Mouse (Mus musculus): ENCODE measurements around the gene Chid1.
"Not testable (repeated sequence)": the region's sequence is repeated elsewhere in the genome, so short reads cannot be mapped to it uniquely, and the experiment has no call there.

Gene Chid1

DNA sequence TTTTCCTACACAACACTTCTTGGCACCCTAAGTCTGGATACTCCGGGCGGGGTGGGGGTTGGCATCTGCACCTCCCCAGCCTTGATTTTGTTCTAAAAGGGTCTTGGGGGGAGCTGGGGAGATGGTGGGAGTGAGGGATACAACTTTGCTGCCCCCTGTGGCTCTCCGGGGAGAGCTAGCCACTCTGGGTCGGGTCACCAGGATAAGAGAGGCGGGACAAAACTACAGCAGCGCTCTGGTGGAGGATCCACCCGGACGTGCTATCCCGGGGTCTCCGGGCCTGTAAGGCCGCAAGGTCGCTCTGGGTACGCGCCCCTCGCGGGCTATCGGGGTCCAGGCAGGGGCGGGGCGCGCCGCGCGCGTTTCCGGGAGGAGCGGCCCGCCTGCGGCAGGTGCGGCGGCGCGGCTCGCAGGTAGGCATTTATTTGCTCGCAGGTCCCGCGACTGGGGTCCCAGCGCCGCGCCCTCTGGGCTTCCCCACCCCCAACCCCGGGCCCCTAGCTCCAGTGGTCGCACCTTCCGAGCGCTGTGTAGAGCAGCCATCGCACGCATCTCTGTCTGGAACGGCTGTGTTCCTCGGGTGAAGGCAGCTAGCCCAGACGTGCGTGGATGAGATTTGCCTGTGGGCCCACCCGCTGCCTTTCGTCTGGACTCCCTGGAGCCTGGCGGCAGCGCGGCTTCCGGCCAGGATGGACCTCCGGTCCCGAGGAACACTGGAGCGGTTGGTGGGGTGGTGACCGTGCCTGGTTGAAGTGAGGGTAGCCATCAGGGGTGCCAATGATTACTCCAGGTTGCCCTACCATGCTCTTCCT is 77.9 kb downstream of the Chid1 start:
- no peak for DNase-seq (ENCODE audit: low read depth, low spot score)

DNA sequence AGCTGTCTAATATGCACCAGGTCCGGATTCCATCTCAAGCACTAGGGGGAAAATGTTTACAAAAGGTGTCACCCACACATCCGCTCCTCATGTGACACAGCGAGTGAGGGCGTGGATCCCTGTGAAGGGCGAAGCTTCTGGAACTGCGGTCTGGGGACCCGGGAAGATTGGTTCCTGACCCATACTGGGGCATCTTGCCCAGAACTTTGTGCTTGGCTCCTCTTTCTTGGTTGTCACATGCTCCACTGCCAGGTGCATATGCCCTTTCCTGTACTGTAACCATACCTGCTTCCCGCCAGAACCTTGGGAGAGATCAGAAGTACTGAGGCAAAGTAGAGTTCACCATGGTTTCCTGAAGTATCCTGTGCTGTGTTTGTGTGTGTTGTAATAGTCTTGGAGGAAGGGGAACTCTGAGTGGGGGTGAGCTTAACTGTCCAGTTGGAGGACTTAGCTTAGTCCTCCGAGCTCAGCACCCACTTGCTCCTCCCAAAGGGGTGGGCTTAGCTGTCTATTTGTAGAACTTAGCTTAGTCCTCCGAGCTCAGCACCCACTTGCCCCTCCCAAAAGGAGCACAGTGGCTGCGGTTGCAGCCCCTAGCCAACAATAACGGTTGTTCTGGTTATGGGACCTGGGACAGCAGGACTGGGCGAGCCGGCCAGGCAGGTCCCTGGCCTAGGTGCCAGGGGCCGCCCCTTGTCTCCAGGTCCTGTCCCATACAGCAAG is 79.1 kb downstream of the Chid1 start, which contains the start of gene Cracr2b:
Gene Cracr2b (plus strand): TSS at position 704 of the 723 bp plus-strand sequence.
- no peak for DNase-seq (ENCODE audit: low read depth, low spot score)

DNA sequence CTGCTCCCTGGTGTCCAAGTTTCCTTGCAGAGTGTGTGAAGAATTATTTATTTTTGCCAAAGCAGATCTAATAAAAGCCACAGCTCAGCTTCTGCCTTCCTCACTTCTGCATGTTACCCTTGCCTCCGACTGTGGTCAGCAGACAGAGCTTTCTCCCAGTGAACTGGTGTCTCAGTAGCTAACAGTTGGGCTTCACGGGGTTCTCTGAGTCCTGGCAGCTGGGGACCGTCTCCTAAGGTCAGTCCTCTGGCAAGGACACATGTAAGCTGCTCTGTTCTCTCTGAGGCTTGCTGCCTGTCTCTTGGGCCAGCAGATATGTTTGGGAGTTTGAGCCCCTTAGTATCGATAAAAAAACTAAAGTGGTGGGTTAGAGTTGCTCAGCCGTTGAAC is 79.7 kb downstream of the Chid1 start:
- no peak for DNase-seq (ENCODE audit: low read depth, low spot score)

DNA sequence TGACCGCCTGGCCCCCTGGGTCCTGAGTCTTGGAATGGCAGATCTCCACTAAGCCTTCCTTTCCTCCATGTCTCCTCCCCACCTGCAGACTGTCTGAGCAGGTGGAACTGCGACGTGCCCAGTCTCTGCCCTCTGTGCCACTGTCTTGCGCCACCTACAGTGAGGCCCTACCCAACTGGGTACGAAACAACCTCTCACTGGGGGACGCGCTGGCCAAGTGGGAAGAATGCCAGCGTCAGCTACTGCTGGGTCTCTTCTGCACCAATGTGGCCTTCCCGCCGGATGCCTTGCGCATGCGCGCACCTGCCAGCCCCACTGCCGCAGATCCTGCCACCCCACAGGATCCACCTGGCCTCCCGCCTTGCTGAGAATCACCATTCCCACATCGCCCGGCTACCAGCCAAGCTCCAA is 80.4 kb downstream of the Chid1 start:
- no peak for DNase-seq (ENCODE audit: low read depth, low spot score)

DNA sequence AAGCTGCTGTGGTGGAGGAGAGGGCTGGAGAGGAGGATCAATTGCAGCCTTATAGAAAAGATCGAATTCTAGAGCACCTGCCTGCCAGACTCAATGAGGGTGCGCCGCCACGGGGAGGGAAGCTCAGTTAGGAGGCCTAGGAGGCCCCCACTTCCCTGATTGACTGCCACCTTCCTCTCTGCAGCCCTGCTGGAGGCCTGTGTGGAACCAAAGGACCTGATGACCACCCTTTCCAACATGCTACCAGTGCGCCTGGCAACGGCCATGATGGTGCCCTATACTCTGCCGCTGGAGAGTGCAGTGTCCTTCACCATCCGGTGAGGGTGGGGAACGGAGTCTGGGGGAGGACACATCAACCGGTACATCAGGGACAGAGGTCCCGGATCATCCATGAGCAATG is 81.0 kb downstream of the Chid1 start:
- DNase-seq (ENCODE audit: low read depth, low spot score), result no peak

DNA sequence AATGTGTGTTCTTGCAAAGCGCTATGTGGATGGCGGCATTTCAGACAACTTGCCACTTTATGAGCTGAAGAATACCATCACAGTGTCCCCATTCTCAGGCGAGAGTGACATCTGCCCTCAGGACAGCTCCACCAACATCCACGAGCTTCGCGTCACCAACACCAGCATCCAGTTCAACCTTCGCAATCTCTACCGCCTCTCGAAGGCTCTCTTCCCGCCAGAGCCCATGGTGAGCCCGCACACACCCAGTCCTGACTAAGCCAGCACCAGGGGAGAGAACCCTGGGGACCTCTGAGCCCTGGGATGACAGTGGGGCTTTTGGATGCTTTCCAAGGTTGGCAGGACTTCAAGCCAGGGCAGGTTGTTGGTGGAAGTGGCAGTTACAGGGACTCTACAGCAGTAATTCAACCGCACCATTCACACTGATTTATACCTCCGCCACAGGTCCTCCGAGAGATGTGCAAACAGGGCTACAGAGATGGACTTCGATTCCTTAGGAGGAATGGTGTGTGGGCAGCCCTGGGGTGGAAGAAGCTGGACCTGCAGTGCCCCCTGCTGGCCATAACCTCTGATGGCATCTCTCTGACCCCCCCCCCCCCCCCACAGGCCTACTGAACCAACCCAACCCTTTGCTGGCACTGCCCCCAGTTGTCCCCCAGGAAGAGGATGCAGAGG is 81.5 kb downstream of the Chid1 start:
- no peak for DNase-seq (ENCODE audit: low read depth, low spot score)

DNA sequence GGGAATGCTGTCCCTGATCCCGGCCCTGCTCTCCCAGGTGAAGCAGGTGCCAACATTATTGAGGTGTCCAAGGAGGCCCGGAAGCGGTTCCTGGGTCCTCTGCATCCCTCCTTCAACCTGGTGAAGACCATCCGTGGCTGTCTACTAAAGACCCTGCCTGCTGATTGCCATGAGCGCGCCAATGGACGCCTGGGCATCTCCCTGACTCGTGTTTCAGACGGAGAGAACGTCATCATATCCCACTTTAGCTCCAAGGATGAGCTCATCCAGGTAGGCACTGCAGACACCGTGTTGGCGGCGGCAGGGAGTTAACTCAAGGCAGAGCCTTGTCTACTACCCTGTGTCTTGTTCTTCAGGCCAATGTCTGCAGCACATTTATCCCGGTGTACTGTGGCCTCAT is 82.4 kb downstream of the Chid1 start:
- DNase-seq (ENCODE audit: low read depth, low spot score), result no peak

DNA sequence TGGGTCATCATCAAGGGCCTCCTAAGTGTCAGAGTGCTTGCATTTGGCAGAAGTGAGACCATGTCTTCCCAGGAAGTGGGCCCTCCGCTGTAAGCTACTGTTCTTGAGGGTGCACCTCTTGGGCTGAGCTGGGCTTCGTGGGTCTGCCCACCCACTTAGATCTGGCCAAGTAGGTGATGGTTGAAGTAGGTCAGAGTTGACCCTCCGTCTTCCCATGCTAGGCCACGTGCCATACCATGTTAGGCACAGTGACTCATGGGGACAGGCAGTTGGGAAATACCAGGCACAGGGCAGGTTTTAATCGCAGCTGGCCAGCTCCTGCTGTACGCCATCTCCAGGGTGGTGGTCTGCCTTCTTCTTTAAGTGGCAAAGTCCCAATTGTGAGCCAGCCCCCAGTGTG is 82.9 kb downstream of the Chid1 start:
- DNase-seq (ENCODE audit: low read depth, low spot score), result no peak

DNA sequence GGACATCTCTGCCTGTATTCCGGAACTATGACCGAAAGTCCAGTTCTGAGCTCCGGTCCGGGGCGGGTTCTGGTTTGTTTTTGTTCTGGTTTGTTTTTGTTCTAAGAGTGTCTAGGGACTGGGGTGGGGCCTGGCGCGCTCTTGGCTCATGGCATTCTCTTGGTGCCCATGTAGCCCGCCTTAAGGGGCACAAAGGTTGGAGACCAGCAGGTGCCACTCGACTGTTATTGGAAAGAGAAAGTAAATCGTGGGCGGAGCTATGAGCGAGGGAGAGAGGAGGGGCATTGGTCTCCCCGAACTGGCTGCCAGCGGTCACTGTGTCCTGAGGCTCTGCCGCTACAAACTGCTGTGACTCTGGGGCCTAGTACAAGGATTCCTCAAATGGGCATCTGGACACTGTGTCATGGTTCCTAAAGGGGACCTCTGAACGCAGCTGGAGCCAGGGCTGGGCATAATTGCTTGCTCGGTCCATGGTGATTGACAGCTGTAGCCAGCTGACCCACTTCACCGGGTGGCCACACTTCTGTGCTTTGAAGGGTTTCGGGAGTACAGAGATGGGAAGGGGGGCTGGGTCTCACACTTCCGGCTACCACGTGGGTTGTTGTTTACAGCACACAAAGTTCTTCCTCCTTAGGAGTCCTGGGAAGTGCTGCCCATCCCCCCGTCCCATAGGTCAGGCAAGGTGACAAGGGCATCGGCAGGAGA is 83.9 kb downstream of the Chid1 start:
- peak; percentile 71 for DNase-seq (ENCODE audit: low read depth, low spot score)

DNA sequence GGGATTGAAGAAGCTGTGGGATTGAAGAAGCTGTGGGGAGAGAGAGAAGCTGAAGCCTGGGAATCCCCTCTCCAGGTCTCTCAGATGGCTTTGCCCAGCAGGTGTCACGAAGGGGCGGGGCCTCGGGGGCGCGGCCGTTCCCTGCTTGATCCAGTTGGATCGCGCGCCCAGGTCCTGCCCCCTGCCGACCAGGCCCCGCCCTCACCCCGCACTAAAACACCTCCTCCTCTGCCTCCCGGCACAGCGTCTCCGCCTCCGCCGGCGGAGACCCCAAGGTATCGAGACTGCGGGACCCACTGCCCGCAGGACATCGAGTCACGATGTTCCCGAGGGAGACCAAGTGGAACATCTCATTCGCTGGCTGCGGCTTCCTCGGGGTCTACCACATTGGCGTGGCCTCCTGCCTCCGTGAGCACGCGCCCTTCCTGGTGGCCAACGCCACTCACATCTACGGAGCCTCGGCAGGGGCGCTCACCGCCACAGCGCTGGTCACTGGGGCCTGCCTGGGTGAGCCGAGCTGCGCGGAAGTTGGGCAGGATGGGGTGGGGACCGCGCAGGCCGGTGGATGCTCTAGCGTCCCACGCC is 84.6 kb downstream of the Chid1 start, which contains the start of gene Pnpla2:
Gene Pnpla2 (plus strand): TSS at position 232 of the 585 bp plus-strand sequence.
- DNase-seq (ENCODE audit: low read depth, low spot score), result peak; percentile 94

DNA sequence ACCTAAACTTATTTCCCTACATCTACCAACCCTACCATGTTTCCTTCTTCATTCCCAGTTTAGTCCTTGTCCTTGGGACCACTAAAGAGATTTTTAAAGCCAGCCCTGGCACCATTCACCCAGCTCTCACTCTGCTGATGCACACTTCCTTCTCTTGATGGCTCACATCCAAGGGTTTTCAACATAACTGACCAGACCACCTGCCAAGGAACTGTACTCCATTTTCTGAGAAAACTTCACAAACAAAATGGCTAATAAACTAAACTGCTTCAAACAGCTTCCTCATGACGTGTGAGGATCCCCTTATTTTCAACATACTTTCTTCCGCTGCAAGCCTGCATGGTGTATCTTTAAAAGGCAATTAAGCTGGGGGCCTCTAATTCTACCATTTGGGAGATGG is 86.0 kb downstream of the Chid1 start:
- DNase-seq (ENCODE audit: low read depth, low spot score), result no peak

DNA sequence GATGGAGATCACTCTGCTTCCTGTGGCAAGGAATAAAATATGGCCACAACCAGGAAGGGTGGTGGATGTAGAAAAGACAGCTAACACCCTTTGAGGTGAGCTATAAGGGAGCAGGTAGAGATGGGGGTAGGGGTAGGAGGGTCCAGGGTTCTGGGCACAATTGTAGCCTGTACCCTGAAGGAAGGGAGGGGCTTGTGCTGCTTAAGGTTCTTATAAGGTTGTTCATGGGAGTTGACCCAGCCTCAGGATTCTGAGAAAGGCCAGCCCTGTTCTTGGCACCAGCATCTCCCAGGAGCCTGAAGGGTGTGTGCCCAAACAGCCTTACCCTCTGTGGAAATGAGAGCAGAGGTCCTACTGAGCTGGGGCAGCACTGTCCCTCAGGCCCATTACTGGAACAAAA is 87.7 kb downstream of the Chid1 start:
- no peak for DNase-seq (ENCODE audit: low read depth, low spot score)

DNA sequence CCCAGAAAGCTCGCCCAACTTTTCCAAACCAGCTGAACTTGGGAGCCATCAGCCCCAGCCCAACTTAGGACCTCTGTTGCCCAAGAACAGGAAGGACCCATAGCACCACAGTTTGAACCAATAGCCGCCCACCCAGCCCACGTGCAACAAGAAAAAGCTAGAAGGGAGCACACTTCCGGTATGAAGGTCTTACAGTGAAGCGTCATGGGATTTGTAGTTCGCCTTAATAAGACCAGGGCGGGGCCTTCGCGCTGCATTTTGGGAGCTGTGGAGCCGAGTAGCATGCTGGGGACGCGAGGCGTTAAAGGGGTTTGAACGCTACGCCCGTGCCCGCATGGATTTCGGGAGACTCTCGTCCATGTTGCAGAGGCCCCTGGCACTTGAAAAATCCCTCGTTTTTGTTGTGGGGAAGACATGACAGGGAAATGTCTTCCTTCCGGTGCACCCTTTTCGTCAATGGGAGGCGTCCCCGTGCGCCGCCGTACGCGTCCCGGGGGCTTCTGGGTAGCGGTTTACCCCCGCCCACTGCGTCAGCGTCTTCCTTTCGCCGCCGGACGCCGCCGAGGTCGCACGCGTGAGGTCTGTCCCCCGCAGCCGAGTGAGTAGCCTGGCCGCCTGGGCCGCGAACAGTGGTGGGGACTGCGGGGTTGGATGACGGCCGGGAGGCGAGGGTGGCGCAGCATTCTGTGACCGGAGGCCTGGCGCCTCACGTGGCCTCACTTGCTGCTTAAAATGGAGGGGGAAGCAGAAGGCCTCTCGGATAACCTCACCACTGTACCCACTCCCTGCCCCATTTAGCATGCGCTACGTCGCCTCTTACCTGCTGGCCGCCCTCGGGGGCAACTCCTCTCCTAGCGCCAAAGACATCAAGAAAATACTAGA is 92.3 kb downstream of the Chid1 start, which contains the start of gene Rplp2:
Gene Rplp2 (plus strand): TSS at position 261 of the 882 bp plus-strand sequence.
- DNase-seq (ENCODE audit: low read depth, low spot score), result peak; percentile 98

DNA sequence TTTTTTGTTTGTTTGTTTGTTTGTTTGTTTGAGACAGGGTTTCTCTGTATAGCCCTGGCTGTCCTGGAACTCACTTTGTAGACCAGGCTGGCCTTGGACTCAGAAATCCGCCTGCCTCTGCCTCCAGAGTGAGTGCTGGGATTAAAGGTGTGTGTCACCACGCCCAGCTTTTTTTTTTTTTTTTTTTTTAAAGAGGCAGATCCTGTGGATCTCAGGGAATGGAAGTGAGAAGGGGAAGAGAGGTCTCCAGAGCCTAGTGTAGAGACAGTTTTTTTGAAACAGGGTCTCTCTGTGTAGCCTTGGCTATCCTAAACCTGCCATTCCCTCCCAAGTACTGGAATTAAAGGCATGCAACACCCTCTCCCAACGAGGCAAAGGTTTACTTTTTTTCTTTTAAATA is 93.3 kb downstream of the Chid1 start:
- not testable (repeated sequence) for DNase-seq (ENCODE audit: low read depth, low spot score)

DNA sequence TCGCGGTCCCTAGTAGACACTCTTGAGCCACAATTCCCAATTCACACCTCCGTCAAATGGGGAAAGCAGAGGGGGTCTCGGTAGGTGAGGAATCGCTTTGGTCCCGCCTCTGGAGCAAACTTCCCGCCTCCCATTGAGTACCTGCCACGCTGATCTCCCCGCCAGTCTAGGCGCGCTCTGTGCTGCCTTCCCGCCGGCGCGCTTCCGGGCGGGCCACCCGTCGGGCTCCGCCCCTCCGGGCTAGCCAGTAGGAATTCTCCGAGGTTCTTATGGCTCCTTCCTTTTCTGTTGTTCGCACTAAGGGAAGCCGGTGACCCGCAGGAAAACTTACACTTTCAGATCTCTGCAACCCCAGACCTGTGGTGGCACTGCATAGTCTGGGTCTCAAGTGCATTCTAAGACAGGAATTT is 95.8 kb downstream of the Chid1 start, which contains the start of gene Pidd1:
Gene Pidd1 (minus strand): TSS at position 198 of the 410 bp plus-strand sequence.
- DNase-seq (ENCODE audit: low read depth, low spot score), result peak; percentile 77
